Comparison of ENCODE assay signal across 21 mouse cellular contexts in genomic region chr14:120404364-120404763, GRCm38 (mm10).
A peak's percentile ranks its signal among the peaks of the same experiment; 100 is the strongest.
DNase-seq lines count a peak whose midpoint lies in the region; ATAC-seq and TF ChIP-seq lines count a peak whose summit lies in the region.
"Had no signal": no experiment of that assay in that cellular context is flagged by ENCODE, and none has a peak within 500 bp of the region (broad histone marks: within the 10 kb centered on the region; RNA-seq: fewer than 3 reads in every experiment).

No protein-coding gene starts in this region.

- no peak for TF ChIP-seq POLR2A in CH12.LX (IDR thresholded peaks at IDR 0.05; ENCODE audit: low read depth, low read length)
- TF ChIP-seq POLR2A in brain, embryonic 14.5 days (IDR thresholded peaks at IDR 0.05; ENCODE audit: borderline replicate concordance, extremely low read depth, insufficient read depth, insufficient read length, poor library complexity, severe bottlenecking): no peak

- peak; percentile 45 for TF ChIP-seq CTCF in hindbrain, postnatal 0 days (IDR thresholded peaks at IDR 0.05; ENCODE audit: low read depth)
- TF ChIP-seq CTCF in CH12.LX (conservative IDR thresholded peaks at IDR 0.05 in 1 of 2, IDR thresholded peaks at IDR 0.05 in 1 of 2; ENCODE audit: low read depth in 2 of 2, low read length in 2 of 2): 0 out of 4 replicates have a peak, but pooled peaks of 1 of the 2 experiments have one; percentile 9
- peak; percentile 14; the same call in 1 of the 2 replicates for TF ChIP-seq CTCF in brain, embryonic 14.5 days (IDR thresholded peaks at IDR 0.05; ENCODE audit: borderline replicate concordance, extremely low read depth, insufficient read depth, insufficient read length)

- no peaks in the 10 kb centered on the region for H3K4me1 ChIP-seq in hindbrain, postnatal 0 days (ENCODE audit: insufficient read depth, low read length)
- no peaks in the 10 kb centered on the region for H3K4me1 ChIP-seq in hindbrain, embryonic 10.5 days (replicated peaks)
- peaks cover 0 to 23% of the 10 kb centered on the region in 2 experiments; a peak in 3 of 4 replicates for H3K4me1 ChIP-seq in CH12.LX (ENCODE audit: control insufficient read depth in 1 of 2, insufficient read depth in 2 of 2)
- H3K4me1 ChIP-seq: embryonic facial prominence, embryonic 15.5 days; hindbrain, embryonic 12.5 days; midbrain, embryonic 12.5 days; neural tube, embryonic 13.5 days had no signal

- no peak overlapping the region for H3K4me2 ChIP-seq in hindbrain, postnatal 0 days (ENCODE audit: low read depth, low read length)
- H3K4me2 ChIP-seq in CH12.LX (ENCODE audit: insufficient read depth, low read depth, poor library complexity, severe bottlenecking): no peak overlapping the region
- H3K4me2 ChIP-seq: embryonic facial prominence, embryonic 15.5 days; hindbrain, embryonic 12.5 days; limb, embryonic 15.5 days; midbrain, embryonic 12.5 days; neural tube, embryonic 13.5 days had no signal

- TF ChIP-seq RAD21 in CH12.LX (IDR thresholded peaks at IDR 0.05; ENCODE audit: low read depth, low read length): peak; percentile 3; the same call in 1 of the 2 replicates

- no peaks in the 10 kb centered on the region for H3K9me3 ChIP-seq in hindbrain, postnatal 0 days (ENCODE audit: low read length)
- H3K9me3 ChIP-seq in hindbrain, embryonic 10.5 days: no peaks in the 10 kb centered on the region
- no peaks in the 10 kb centered on the region for H3K9me3 ChIP-seq in CH12.LX (replicated peaks; ENCODE audit: low read length)
- H3K9me3 ChIP-seq: embryonic facial prominence, embryonic 15.5 days; hindbrain, embryonic 12.5 days; limb, embryonic 15.5 days; midbrain, embryonic 12.5 days; neural tube, embryonic 13.5 days had no signal

- no peak overlapping the region for H3K4me3 ChIP-seq in hindbrain, postnatal 0 days (ENCODE audit: low read length)
- H3K4me3 ChIP-seq in hindbrain, embryonic 10.5 days: no peak overlapping the region
- H3K4me3 ChIP-seq in CH12.LX (replicated peaks in 1 of 3; ENCODE audit: low read depth in 2 of 3, low read length in 2 of 3, poor library complexity in 1 of 3): no peak overlapping the region
- H3K4me3 ChIP-seq: embryonic facial prominence, embryonic 15.5 days; hindbrain, embryonic 12.5 days; limb, embryonic 15.5 days; midbrain, embryonic 12.5 days; neural tube, embryonic 13.5 days had no signal

- dilution Hi-C loops in CH12.LX (cut with MboI; ENCODE audit: extremely low pct_ligation_motif_present, extremely low pct_unique_long_range_greater_than_20kb, low sequenced_read_pairs): no loop called here

- 90% methylated on average over 7 of the region's 7 CpGs for WGBS in hindbrain, postnatal 0 days
- WGBS in hindbrain, embryonic 10.5 days: 96% methylated on average over 7 of the region's 7 CpGs

- H3K9ac ChIP-seq in hindbrain, postnatal 0 days (replicated peaks; ENCODE audit: low read length): no peak overlapping the region
- no peak overlapping the region for H3K9ac ChIP-seq in CH12.LX (ENCODE audit: insufficient read depth, low read depth)
- H3K9ac ChIP-seq: embryonic facial prominence, embryonic 15.5 days; hindbrain, embryonic 12.5 days; limb, embryonic 15.5 days; midbrain, embryonic 12.5 days; neural tube, embryonic 13.5 days had no signal

- H3K27ac ChIP-seq in hindbrain, postnatal 0 days: no peak overlapping the region
- no peak overlapping the region for H3K27ac ChIP-seq in hindbrain, embryonic 10.5 days
- H3K27ac ChIP-seq in CH12.LX (ENCODE audit: insufficient read depth, low read depth): no peak overlapping the region
- H3K27ac ChIP-seq: embryonic facial prominence, embryonic 15.5 days; hindbrain, embryonic 12.5 days; midbrain, embryonic 12.5 days; neural tube, embryonic 13.5 days had no signal

- in situ Hi-C loops in CH12.LX (cut with MboI; ENCODE audit: low pct_ligation_motif_present, low pct_unique_long_range_greater_than_20kb, low sequenced_read_pairs): loop anchor here (10.0 kb wide), 1 partner anchor 270 kb away; no protein-coding TSS in a partner anchor

- DNase-seq in hindbrain, postnatal 0 days (ENCODE audit: low spot score): no peak
- DNase-seq in hindbrain, embryonic 10.5 days (ENCODE audit: low spot score): no peak
- DNase-seq in layer of hippocampus, postnatal 14 days (ENCODE audit: low spot score in 2 of 2): peak; percentile 21 to 29
- no peak for DNase-seq in layer of hippocampus, postnatal 10 days (ENCODE audit: low spot score in 2 of 2)
- DNase-seq in CH12.LX (ENCODE audit: extremely low read depth): no peak
- DNase-seq in brain, embryonic 14.5 days (ENCODE audit: low read depth): peak; percentile 18
- no peak for DNase-seq in yolk sac, embryonic 10.5 days (ENCODE audit: low spot score)
- DNase-seq: adrenal gland, adult 8-10 months; cerebellum, adult 11 months; gastrocnemius, postnatal 14 days; lung, adult 2 months; lung, postnatal 4 days; right cerebral cortex, adult 18-20 months; thymus, postnatal 14 days had no signal

- H3K79me2 ChIP-seq in CH12.LX (replicated peaks; ENCODE audit: control insufficient read depth, extremely low read depth, insufficient read depth, poor library complexity, severe bottlenecking): no peaks in the 10 kb centered on the region

- H3K27me3 ChIP-seq in hindbrain, postnatal 0 days (ENCODE audit: insufficient read depth, low read length): no peaks in the 10 kb centered on the region
- no peaks in the 10 kb centered on the region for H3K27me3 ChIP-seq in hindbrain, embryonic 10.5 days (ENCODE audit: insufficient read depth, poor library complexity, severe bottlenecking)
- H3K27me3 ChIP-seq in CH12.LX (replicated peaks): no peaks in the 10 kb centered on the region
- H3K27me3 ChIP-seq: embryonic facial prominence, embryonic 15.5 days; hindbrain, embryonic 12.5 days; limb, embryonic 15.5 days; midbrain, embryonic 12.5 days; neural tube, embryonic 13.5 days; Patski had no signal

- no peak for ATAC-seq in hindbrain, postnatal 0 days
- ATAC-seq: inflammation-experienced regulatory T-cells, adult 6 months; Patski had no signal

- TF ChIP-seq EP300 in CH12.LX (IDR thresholded peaks at IDR 0.05; ENCODE audit: low read length): no peak

- 0 out of 2 replicates have a peak, but pooled peaks cover 7% of the 10 kb centered on the region for H3K36me3 ChIP-seq in hindbrain, postnatal 0 days (ENCODE audit: insufficient read depth, low read length)
- peaks cover 22% of the 10 kb centered on the region for H3K36me3 ChIP-seq in hindbrain, embryonic 10.5 days
- H3K36me3 ChIP-seq in CH12.LX (replicated peaks in 1 of 2; ENCODE audit: control insufficient read depth in 1 of 2, insufficient read depth in 1 of 2, low read length in 1 of 2): peaks cover 52 to 84% of the 10 kb centered on the region in 2 experiments
- H3K36me3 ChIP-seq: hindbrain, embryonic 12.5 days had no signal

TF ChIP-seq in CH12.LX, 34 proteins besides CTCF, POLR2A, EP300 and RAD21:
- TF ChIP-seq SIN3A (IDR thresholded peaks at IDR 0.05; ENCODE audit: low read length) (no peak), SMC3 (IDR thresholded peaks at IDR 0.05; ENCODE audit: low read depth, low read length) (peak; percentile 11; the same call in 1 of the 2 replicates)

Comparison
In these comparisons a context has a peak if more than half of its experiments do, and no peak if none do; other contexts are left out.
1. DNase-seq: peak in layer of hippocampus, postnatal 14 days (2 of 2) and brain, embryonic 14.5 days (single experiment); none in hindbrain, postnatal 0 days (single experiment), hindbrain, embryonic 10.5 days (single experiment), layer of hippocampus, postnatal 10 days (0 of 2), CH12.LX (single experiment) and yolk sac, embryonic 10.5 days (single experiment).